Mouse (Mus musculus) midbrain, postnatal 0 days (tissue): ENCODE measurements at regions not wholly inside any gene's neighbourhood (a gene's known extent, or its start where the extent isn't known, plus 50 kb on each side); places are given as distances from the start of the nearest gene placed in this dataset.

ENCODE experiments used
- ATAC-seq: fragments of 200-750 bp; cut with Nextera tagmentation; 2 replicates; pipeline ENCODE4 v1.8.0; 2017; ENCODE audit warnings: moderate number of reproducible peaks, mild to moderate bottlenecking, moderate TSS enrichment, moderate library complexity; ENCODE audit not compliant: low FRiP score
- DNase-seq: peaks from one replicate; pipeline ENCODE4 v3.0.0-alpha.2; 2015; ENCODE audit warnings: low spot score
- H3K27ac ChIP-seq: fragments of 300-500 bp; sonication (generic); 2 replicates; pipeline ENCODE4 v1.5.1; 2014; ENCODE audit warnings: low read depth, mild to moderate bottlenecking, low read length, mixed read lengths
- H3K27me3 ChIP-seq: fragments of 300-500 bp; sonication (generic); 2 replicates; pipeline ENCODE4 v1.6.1; 2014; ENCODE audit warnings: low read length, control low read depth, mixed read lengths; ENCODE audit not compliant: insufficient read depth
- H3K36me3 ChIP-seq: fragments of 300-500 bp; sonication (generic); 2 replicates; pipeline ENCODE4 v1.6.1; 2014; ENCODE audit warnings: low read length, control low read depth, mixed read lengths; ENCODE audit not compliant: insufficient read depth
- H3K4me1 ChIP-seq: fragments of 300-500 bp; sonication (generic); 2 replicates; pipeline ENCODE4 v1.6.1; 2014; ENCODE audit warnings: mild to moderate bottlenecking, control low read depth, antibody characterized with exemption, low read length, mixed read lengths; ENCODE audit not compliant: insufficient read depth
- H3K4me2 ChIP-seq: fragments of 300-500 bp; sonication (generic); 2 replicates; pipeline ENCODE4 v1.6.1; 2014; ENCODE audit warnings: low read depth, mild to moderate bottlenecking, low read length, mixed read lengths; ENCODE audit not compliant: poor library complexity, severe bottlenecking
- H3K4me3 ChIP-seq: fragments of 300-500 bp; sonication (generic); 2 replicates; pipeline ENCODE4 v1.5.1; 2014; ENCODE audit warnings: low read depth, mild to moderate bottlenecking, low read length, moderate library complexity
- H3K9ac ChIP-seq: fragments of 300-500 bp; sonication (generic); replicated peaks from 2 replicates; pipeline ENCODE4 v1.6.1; 2014; ENCODE audit warnings: mild to moderate bottlenecking, low read length, moderate library complexity, mixed read lengths; ENCODE audit not compliant: poor library complexity, severe bottlenecking
- H3K9me3 ChIP-seq: fragments of 300-500 bp; sonication (generic); 2 replicates; pipeline ENCODE4 v1.6.1; 2016; ENCODE audit warnings: low read length, control low read depth
- CTCF ChIP-seq: IDR thresholded peaks from 2 replicates; pipeline ENCODE4 v1.5.1; 2016; ENCODE audit warnings: antibody characterized with exemption, mild to moderate bottlenecking
- WGBS: fragments of 180-500 bp; shearing (Covaris S2); extraction: QIAGEN DNeasy Blood & Tissue Kit; methylation state at CpG from one replicate; pipeline ENCODE4 v1.1.7; 2014; 5-methylcytosine and 5-hydroxymethylcytosine counted together

GRCm38 (mm10) chr13:70115576-70115975 is 313.4 kb downstream of the Med10 start:
- Histone ChIP-seq H3K9ac (no peak overlapping the region), H3K36me3 (no peaks in the 10 kb centered on the region), H3K4me3 (no peak overlapping the region), H3K27me3 (no peaks in the 10 kb centered on the region), H3K4me1 (no peaks in the 10 kb centered on the region), H3K27ac (no peak overlapping the region), H3K4me2 (no peak overlapping the region), H3K9me3 (no peaks in the 10 kb centered on the region)
- ATAC-seq, result 0 out of 2 replicates have a peak, but pooled peaks have one; percentile 5
- no peak for DNase-seq
- no peak for TF ChIP-seq CTCF
- 78% methylated on average over 9 of the region's 9 CpGs for WGBS

GRCm38 (mm10) chr13:70124860-70125545 is 322.8 kb downstream of the Med10 start:
- no peak for ATAC-seq
- DNase-seq, result no peak
- Histone ChIP-seq H3K9me3 (no peaks in the 10 kb centered on the region), H3K36me3 (no peaks in the 10 kb centered on the region), H3K4me1 (no peaks in the 10 kb centered on the region), H3K4me3 (no peak overlapping the region), H3K9ac (no peak overlapping the region), H3K4me2 (no peak overlapping the region), H3K27me3 (no peaks in the 10 kb centered on the region), H3K27ac (no peak overlapping the region)
- no peak for TF ChIP-seq CTCF
- WGBS, result 39% methylated on average over 9 of the region's 9 CpGs

GRCm38 (mm10) chr13:70127310-70127709 is 325.1 kb downstream of the Med10 start:
- WGBS, result 76% methylated on average over 4 of the region's 4 CpGs
- H3K36me3 ChIP-seq, result no peaks in the 10 kb centered on the region
- no peak for TF ChIP-seq CTCF
- H3K4me2 ChIP-seq, result no peak overlapping the region
- H3K9me3 ChIP-seq, result no peaks in the 10 kb centered on the region
- DNase-seq, result peak; percentile 49
- no peak overlapping the region for H3K27ac ChIP-seq
- no peak for ATAC-seq
- H3K4me3 ChIP-seq, result no peak overlapping the region
- no peaks in the 10 kb centered on the region for H3K4me1 ChIP-seq
- no peaks in the 10 kb centered on the region for H3K27me3 ChIP-seq
- H3K9ac ChIP-seq, result no peak overlapping the region

- Histone ChIP-seq H3K4me1 (no peaks in the 10 kb centered on the region), H3K4me2 (no peak overlapping the region), H3K4me3 (no peak overlapping the region), H3K27ac (no peak overlapping the region), H3K36me3 (no peaks in the 10 kb centered on the region), H3K27me3 (no peaks in the 10 kb centered on the region), H3K9me3 (no peaks in the 10 kb centered on the region), H3K9ac (no peak overlapping the region)
- DNase-seq (no peak), ATAC-seq (no peak)
- WGBS, result 89% methylated on average over 8 of the region's 8 CpGs
- TF ChIP-seq CTCF, result no peak
Measured at GRCm38 (mm10) chr13:70134544-70134943, 332.3 kb downstream of the Med10 start.

DNA sequence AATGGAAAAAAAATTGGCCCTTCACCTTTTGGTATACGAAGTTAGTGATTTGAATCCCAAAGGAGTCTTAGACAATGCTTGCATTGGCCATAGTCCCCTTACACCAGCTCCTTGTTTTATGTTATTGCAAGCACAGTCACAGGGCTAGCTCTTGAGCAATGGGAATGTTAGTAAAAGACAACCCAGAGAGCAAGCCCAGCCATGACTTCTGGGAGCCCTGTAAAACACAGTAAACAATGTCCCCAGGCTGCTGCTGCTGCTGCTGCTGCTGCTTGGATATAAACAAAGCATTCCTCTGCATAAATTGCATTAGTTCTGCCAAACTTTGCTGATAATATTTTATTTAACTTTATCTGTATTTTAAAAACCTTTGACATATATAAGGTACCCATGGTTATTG is 334.0 kb downstream of the Med10 start:
- Histone ChIP-seq H3K36me3 (no peaks in the 10 kb centered on the region), H3K4me1 (no peaks in the 10 kb centered on the region), H3K27me3 (no peaks in the 10 kb centered on the region), H3K9me3 (no peaks in the 10 kb centered on the region), H3K4me2 (no peak overlapping the region), H3K4me3 (no peak overlapping the region), H3K9ac (no peak overlapping the region), H3K27ac (no peak overlapping the region)
- no peak for ATAC-seq
- WGBS, result 72% methylated on average over 1 of the region's 1 CpGs
- no peak for TF ChIP-seq CTCF
- DNase-seq, result no peak

DNA sequence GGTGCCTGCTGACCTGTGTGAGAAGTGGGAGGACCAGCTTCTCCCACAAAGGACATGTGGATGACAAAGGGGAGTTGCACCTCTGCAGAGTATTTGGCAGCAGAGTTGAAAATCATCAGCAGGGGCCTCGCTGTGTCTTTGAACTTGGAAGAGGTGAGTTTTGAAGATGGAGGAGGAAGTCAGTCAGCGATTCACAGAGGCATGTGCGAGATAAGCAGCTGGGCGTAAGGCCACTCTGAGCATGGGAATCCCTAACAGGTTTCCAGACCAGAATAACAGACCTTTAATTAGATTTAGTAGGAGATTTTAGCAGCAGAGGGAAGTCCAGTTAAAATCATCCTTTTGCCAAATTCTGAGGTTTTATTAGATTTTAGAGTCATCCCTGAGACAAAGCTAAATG is 342.3 kb downstream of the Med10 start:
- Histone ChIP-seq H3K27ac (no peak overlapping the region), H3K9me3 (no peaks in the 10 kb centered on the region), H3K4me3 (no peak overlapping the region), H3K27me3 (no peaks in the 10 kb centered on the region), H3K36me3 (no peaks in the 10 kb centered on the region), H3K9ac (no peak overlapping the region), H3K4me2 (no peak overlapping the region), H3K4me1 (peaks cover 3% of the 10 kb centered on the region; the same call in 1 of the 2 replicates)
- ATAC-seq, result no peak
- no peak for DNase-seq
- 78% methylated on average over 4 of the region's 4 CpGs for WGBS
- no peak for TF ChIP-seq CTCF
